Mouse (Mus musculus): ENCODE results near the gene Gnb3.

DNA sequence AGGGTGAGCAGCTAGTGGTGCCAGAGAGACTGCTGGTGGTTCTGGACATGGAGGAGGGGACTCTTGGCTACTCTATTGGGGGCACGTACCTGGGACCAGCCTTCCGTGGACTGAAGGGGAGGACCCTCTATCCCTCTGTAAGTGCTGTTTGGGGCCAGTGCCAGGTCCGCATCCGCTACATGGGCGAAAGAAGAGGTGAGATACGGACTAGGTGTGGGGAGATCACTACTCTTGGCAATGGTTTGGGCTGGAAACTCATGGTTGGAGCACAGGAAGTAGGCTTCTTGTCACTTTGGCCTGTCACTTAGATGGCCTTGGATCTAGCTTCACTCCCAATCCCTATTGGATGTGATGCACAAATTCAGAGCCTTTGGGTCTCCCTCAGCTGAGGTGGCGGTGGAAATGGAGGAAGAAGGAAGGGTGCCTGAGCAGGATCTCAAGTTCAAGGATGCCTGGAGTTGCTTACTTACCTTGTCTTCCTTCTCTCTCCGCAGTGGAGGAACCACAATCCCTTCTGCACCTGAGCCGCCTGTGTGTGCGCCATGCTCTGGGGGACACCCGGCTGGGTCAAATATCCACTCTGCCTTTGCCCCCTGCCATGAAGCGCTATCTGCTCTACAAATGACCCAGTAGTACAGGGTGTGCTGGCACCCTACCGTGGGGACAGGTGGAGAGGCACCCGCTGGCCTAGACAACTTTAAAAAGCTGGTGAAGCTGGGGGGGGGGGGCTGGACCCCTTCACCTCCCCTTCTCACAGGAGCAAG is 30.1 kb downstream of the Gnb3 start:
- no peak for TF ChIP-seq POLR2A (IDR thresholded peaks at IDR 0.05; ENCODE audit: borderline replicate concordance, control insufficient read depth, low read depth, low read length)
- TF ChIP-seq CTCF (IDR thresholded peaks at IDR 0.05; ENCODE audit: control insufficient read depth, insufficient read depth, low read length), result no peak

Measured in bone marrow, adult 2 months (tissue).